Mouse (Mus musculus) ES-Bruce4 (cell line): ENCODE data around the gene Col4a2.

ENCODE experiments used
- CTCF ChIP-seq: IDR thresholded peaks from one replicate; pipeline ENCODE4 v1.8.1; 2011; ENCODE audit warnings: low read depth, low read length
- EP300 ChIP-seq: IDR thresholded peaks from 2 replicates; pipeline ENCODE4 v1.6.1; 2011; ENCODE audit warnings: low read depth, low read length; ENCODE audit not compliant: insufficient read depth
- POLR2A ChIP-seq: IDR thresholded peaks from one replicate; pipeline ENCODE4 v1.8.1; 2011; ENCODE audit warnings: low read length; ENCODE audit not compliant: insufficient read depth

DNA sequence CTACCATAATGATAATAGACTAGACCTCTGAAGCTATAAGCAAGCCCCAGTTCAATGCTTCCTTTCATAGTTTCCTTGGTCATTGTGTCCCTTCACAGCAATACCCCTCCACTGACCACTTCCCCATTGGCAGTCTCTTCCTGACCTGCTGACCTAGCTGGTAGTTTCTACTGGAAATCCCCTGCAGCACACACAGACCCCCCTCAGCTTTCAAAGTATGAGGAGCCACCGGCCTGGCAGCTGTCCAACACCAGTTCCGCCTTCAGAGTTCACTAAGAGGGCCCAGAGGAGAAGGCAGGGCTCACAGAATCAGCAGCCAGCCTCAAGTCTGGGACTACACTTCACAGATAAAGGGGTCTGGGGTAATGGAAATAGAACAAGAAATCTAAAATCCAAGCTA is 148.3 kb downstream of the Col4a2 start:
- TF ChIP-seq CTCF (no peak), EP300 (no peak), POLR2A (no peak)
